In the genomic region with DNA sequence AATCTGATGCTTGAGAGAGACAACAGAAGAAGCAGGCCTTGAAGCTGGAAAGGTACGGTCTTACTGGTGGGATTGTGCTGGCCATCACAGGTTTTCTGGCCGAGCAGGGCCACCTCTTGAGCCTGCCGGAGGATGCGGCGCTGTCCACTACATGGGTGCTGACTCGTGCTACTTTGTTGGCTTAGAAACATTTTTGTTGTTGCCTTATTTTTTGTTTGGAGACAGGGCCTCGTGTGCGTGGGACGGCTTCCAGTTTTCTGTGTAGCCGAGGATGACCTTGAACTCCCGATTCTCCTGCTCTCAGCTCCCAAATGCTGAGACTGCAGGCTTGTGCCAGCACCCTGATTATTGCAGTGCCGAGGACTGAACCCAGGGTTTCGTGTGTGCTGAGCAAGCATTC, we compare ENCODE assay signal across 12 mouse cellular contexts. TPM values are rescaled to one million over a fixed set of nuclear protein-coding genes. Genes with fewer than 3 reads are reported as not detected.
DNase-seq lines count a peak whose midpoint lies in the region; ATAC-seq and TF ChIP-seq lines count a peak whose summit lies in the region.
"Had no signal": no experiment of that assay in that cellular context is flagged by ENCODE, and none has a peak within 500 bp of the region (broad histone marks: within the 10 kb centered on the region; RNA-seq: fewer than 3 reads in every experiment).

No protein-coding gene starts in this region.

- DNase-seq in heart, adult 11 months, result peak; percentile 75
- DNase-seq in lung, embryonic 14.5 days, result peak; percentile 72
- DNase-seq in lung, adult 2 months, result no peak
- peak; percentile 59 for DNase-seq in adrenal gland, adult 2 months
- DNase-seq in kidney, postnatal 4 days, result peak; percentile 77 to 79
- no peak for DNase-seq in frontal cortex, postnatal 25 days (ENCODE audit: low spot score in 2 of 2)
- no peak for DNase-seq in stomach, postnatal 0 days (ENCODE audit: low spot score)
- DNase-seq: spleen, adult 18-20 months; thymus, adult 2 months had no signal

- no peaks in the 10 kb centered on the region for H3K36me3 ChIP-seq in heart, embryonic 11.5 days (ENCODE audit: control insufficient read depth, insufficient read depth, low read length)
- H3K36me3 ChIP-seq in lung, embryonic 14.5 days (ENCODE audit: insufficient read depth), result no peaks in the 10 kb centered on the region
- no peaks in the 10 kb centered on the region for H3K36me3 ChIP-seq in stomach, postnatal 0 days (ENCODE audit: control insufficient read depth, insufficient read depth, low read length)

- H3K4me1 ChIP-seq in heart, embryonic 11.5 days (ENCODE audit: control insufficient read depth, insufficient read depth, low read length), result no peaks in the 10 kb centered on the region
- no peaks in the 10 kb centered on the region for H3K4me1 ChIP-seq in lung, embryonic 14.5 days (ENCODE audit: insufficient read depth)
- H3K4me1 ChIP-seq in lung, adult 2 months (ENCODE audit: control insufficient read depth, insufficient read depth, low read length), result peaks cover 7% of the 10 kb centered on the region
- H3K4me1 ChIP-seq in stomach, postnatal 0 days (replicated peaks; ENCODE audit: control insufficient read depth, insufficient read depth), result no peaks in the 10 kb centered on the region

- H3K4me3 ChIP-seq in heart, embryonic 11.5 days (ENCODE audit: low read depth, low read length), result no peak overlapping the region
- H3K4me3 ChIP-seq in lung, embryonic 14.5 days (ENCODE audit: low read depth, low read length), result no peak overlapping the region
- H3K4me3 ChIP-seq in lung, adult 2 months (replicated peaks; ENCODE audit: extremely low read depth, low read depth, low read length), result no peak overlapping the region
- H3K4me3 ChIP-seq in stomach, postnatal 0 days (ENCODE audit: low read depth, low read length), result no peak overlapping the region

- no peak for TF ChIP-seq EP300 in stomach, postnatal 0 days (optimal IDR thresholded peaks at IDR 0.05)

- H3K9ac ChIP-seq in heart, embryonic 11.5 days (ENCODE audit: low read depth, low read length), result no peak overlapping the region
- H3K9ac ChIP-seq in lung, embryonic 14.5 days, result no peak overlapping the region
- H3K9ac ChIP-seq in stomach, postnatal 0 days (ENCODE audit: low read length), result no peak overlapping the region

- no peak for TF ChIP-seq POLR2A in lung, adult 2 months (IDR thresholded peaks at IDR 0.05; ENCODE audit: borderline replicate concordance, extremely low read depth, low read depth, low read length)

- TF ChIP-seq CTCF in lung, embryonic 14.5 days (IDR thresholded peaks at IDR 0.05; ENCODE audit: low read depth), result no peak
- no peak for TF ChIP-seq CTCF in lung, adult 2 months (IDR thresholded peaks at IDR 0.05; ENCODE audit: insufficient read depth, low read length)
- TF ChIP-seq CTCF in stomach, postnatal 0 days (IDR thresholded peaks at IDR 0.05; ENCODE audit: low read depth), result no peak

- H3K27ac ChIP-seq in heart, embryonic 11.5 days (ENCODE audit: low read depth, low read length), result no peak overlapping the region
- H3K27ac ChIP-seq in lung, embryonic 14.5 days (ENCODE audit: low read depth), result no peak overlapping the region
- no peak overlapping the region for H3K27ac ChIP-seq in stomach, postnatal 0 days (replicated peaks)
- H3K27ac ChIP-seq: kidney, postnatal 0 days had no signal

- no peaks in the 10 kb centered on the region for H3K9me3 ChIP-seq in heart, embryonic 11.5 days (replicated peaks; ENCODE audit: control insufficient read depth, low read length)
- no peaks in the 10 kb centered on the region for H3K9me3 ChIP-seq in lung, embryonic 14.5 days (ENCODE audit: low read depth, low read length)
- no peaks in the 10 kb centered on the region for H3K9me3 ChIP-seq in stomach, postnatal 0 days (ENCODE audit: control insufficient read depth, low read length)

- no peak for ATAC-seq in heart, embryonic 11.5 days (replicated peaks; ENCODE audit: insufficient number of reproducible peaks, low FRiP score, low TSS enrichment)
- no peak for ATAC-seq in lung, embryonic 14.5 days (ENCODE audit: insufficient read depth)
- no peak for ATAC-seq in stomach, postnatal 0 days (ENCODE audit: low FRiP score, low TSS enrichment)
- ATAC-seq: Patski had no signal

- no peak overlapping the region for H3K4me2 ChIP-seq in heart, embryonic 11.5 days
- no peak overlapping the region for H3K4me2 ChIP-seq in lung, embryonic 14.5 days
- no peak overlapping the region for H3K4me2 ChIP-seq in stomach, postnatal 0 days (replicated peaks; ENCODE audit: low read depth)

- whole genome bisulfite sequencing in heart, embryonic 11.5 days (ENCODE audit: insufficient replicate concordance), result 58% methylated on average over 13 of the region's 13 CpGs
- 57% methylated on average over 13 of the region's 13 CpGs for WGBS in lung, embryonic 14.5 days
- WGBS in lung, adult 2 months, result 79% methylated on average over 13 of the region's 13 CpGs
- 69% methylated on average over 13 of the region's 13 CpGs for WGBS in stomach, postnatal 0 days

- no peaks in the 10 kb centered on the region for H3K27me3 ChIP-seq in heart, embryonic 11.5 days (ENCODE audit: control insufficient read depth, insufficient read depth, low read length)
- no peaks in the 10 kb centered on the region for H3K27me3 ChIP-seq in lung, embryonic 14.5 days (ENCODE audit: insufficient read depth, low read length)
- H3K27me3 ChIP-seq in stomach, postnatal 0 days (ENCODE audit: control insufficient read depth, insufficient read depth, low read length), result no peaks in the 10 kb centered on the region
- H3K27me3 ChIP-seq: Patski had no signal

RNA-seq across cellular contexts. Expression of gene Arntl, which starts 12.2 kb away (rescaled TPM):
- 7.6 and 7.8 TPM in 2 replicates for polyA plus RNA-seq in heart, embryonic 11.5 days (2014; fragmentation: Nextera tagmentation; extraction: Ambion mirVana)
- 10.3 and 10.6 TPM in 2 replicates for polyA plus RNA-seq in lung, embryonic 14.5 days (2014; fragmentation: Nextera tagmentation; extraction: Ambion mirVana)
- 4.6 and 15.8 TPM in 2 replicates for polyA plus RNA-seq in lung, adult 2 months (2012; rRNA removed)
- 10 to 100 TPM; 10.3 to 58.8 TPM for total RNA-seq in adrenal gland, adult 2 months (2021)
- polyA plus RNA-seq in adrenal gland, adult 2 months (2012; rRNA removed), result 3.4 and 5.4 TPM in 2 replicates
- polyA plus RNA-seq in stomach, postnatal 0 days (2015; fragmentation: Nextera tagmentation; extraction: Ambion mirVana), result 6.6 and 7.3 TPM in 2 replicates

Comparison
In these comparisons a context has a peak if more than half of its experiments do, and no peak if none do; other contexts are left out.
1. DNase-seq: peak in heart, adult 11 months (single experiment), lung, embryonic 14.5 days (single experiment), adrenal gland, adult 2 months (single experiment) and kidney, postnatal 4 days (2 of 2); none in lung, adult 2 months (single experiment), frontal cortex, postnatal 25 days (0 of 2) and stomach, postnatal 0 days (single experiment).